Mouse (Mus musculus) frontal cortex, adult 2 months (tissue): ENCODE measurements around the gene Kdelc2. TPM values are rescaled to one million over a fixed set of nuclear protein-coding genes. Genes with fewer than 3 reads are reported as not detected.

Source experiments
- DNase-seq, 2 experiments: peaks; one replicate each; pipeline ENCODE4 v3.0.0; 2022; ENCODE audit warnings: low spot score in 1 of 2; ENCODE audit errors: extremely low spot score in 1 of 2
- polyA plus RNA-seq: library from polyadenylated mRNA; depleted of rRNA; stranded (reverse); fragments of >200 nt; gene quantifications from 2 replicates; pipeline ENCODE4 v1.2.3, GENCODE M21; 2012; rRNA removed

Gene Kdelc2
- polyA plus RNA-seq, 1 experiment = 4.4 TPM

DNA sequence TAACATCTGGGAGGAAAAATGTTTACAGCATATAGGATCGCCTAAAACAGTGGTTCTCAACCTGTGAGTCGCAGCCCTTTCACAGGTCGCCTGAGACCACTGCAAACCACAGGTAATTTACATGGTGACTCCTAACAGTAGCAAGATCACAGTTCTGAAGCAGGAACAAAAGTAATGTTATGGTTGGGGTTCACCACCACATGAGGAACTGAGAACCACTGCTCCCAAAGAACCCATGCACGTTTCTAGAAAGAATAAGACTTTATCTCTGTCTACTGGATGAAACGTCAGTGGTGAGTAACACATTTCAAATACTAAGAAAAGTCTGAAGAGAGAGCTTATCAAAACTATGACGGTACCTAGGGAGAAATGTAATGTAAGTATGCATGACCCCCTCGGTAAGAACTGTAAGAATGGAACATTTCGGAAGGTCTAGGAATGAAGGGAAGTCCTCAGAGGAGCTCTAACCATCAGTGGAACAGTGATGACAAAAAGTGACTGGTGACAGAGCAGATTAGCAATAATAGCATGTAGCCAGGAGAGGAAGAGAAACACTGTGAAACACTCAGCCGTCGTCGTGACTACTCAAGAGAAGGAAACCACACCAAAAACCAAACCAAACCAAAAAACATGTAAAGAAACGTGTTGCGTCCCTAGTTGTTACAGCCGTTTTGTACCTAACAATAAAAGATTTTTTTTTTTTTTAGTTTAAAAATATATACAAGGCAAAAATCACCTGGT, 52.2 kb downstream of the Kdelc2 start:
- DNase-seq = no peak

DNA sequence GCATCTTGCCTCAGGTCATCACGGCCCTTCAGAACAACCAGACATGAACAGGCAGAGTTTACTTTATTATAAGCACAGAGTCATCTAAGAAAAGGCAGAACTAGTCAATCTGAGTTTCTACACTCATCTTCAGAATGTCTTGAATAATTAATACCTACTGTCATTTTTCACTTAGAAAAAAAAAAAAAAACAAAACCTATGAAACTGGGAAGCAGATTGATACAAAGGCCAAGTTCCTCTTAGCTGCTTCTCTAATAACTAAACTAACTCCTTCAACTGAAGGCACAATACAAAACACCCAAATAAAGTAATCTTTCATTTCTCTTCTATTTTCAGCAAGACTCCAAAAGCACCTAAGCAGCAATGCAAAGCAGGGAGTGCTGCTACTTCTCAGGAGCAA, 66.8 kb downstream of the Kdelc2 start:
- DNase-seq = no peak

Other genes with a start within 250 kb of the Kdelc2 start
- gene Ddx10, start 136.0 kb upstream of the Kdelc2 start, polyA plus RNA-seq = 12.0 and 12.6 TPM in 2 replicates
- gene Exph5, start 82.4 kb upstream of the Kdelc2 start, polyA plus RNA-seq = 3.4 and 4.0 TPM in 2 replicates
- 0.66 and 1.1 TPM in 2 replicates for gene 4930550C14Rik, start 18.3 kb downstream of the Kdelc2 start, polyA plus RNA-seq
- 5.9 and 9.5 TPM in 2 replicates for gene Atm, start 152.7 kb downstream of the Kdelc2 start, polyA plus RNA-seq
- 9.4 and 11.2 TPM in 2 replicates for gene Npat, start 153.0 kb downstream of the Kdelc2 start, polyA plus RNA-seq
- 77.5 and 83.4 TPM in 2 replicates for gene Acat1, start 226.4 kb downstream of the Kdelc2 start, polyA plus RNA-seq